Mouse (Mus musculus) gastrocnemius, postnatal 25 days (tissue): ENCODE results near the gene Lima1. TPM values are rescaled to one million over a fixed set of nuclear protein-coding genes. Genes with fewer than 3 reads are reported as not detected.
"Not testable (repeated sequence)": the region's sequence is repeated elsewhere in the genome, so short reads cannot be mapped to it uniquely, and the experiment has no call there.

Source experiments
- DNase-seq: peaks from one replicate; pipeline ENCODE4 v3.0.0; 2022
- long read RNA-seq, 2 experiments: library from polyadenylated mRNA; stranded (forward); transcript quantifications; one replicate each; pipeline ENCODE4 v2.0.0; 2021
- total RNA-seq, 2 experiments: library from RNA; stranded (reverse); gene quantifications; 1 replicate in 1 of 2; 2 replicates in 1 of 2; pipeline ENCODE4 v1.2.3; 2021

The Lima1 gene
- total RNA-seq = 10 to 100 TPM; 10.9 to 12.0 TPM
- long read RNA-seq, experiment 1, full-length matches to known transcripts = 1 of 2 reads
- long read RNA-seq, experiment 1, partial matches to known transcripts = 0 of 2 reads
- long read RNA-seq, experiment 1, other reads (novel, unspliced or antisense) = 1 of 2 reads
- long read RNA-seq, experiment 2, full-length matches to known transcripts = 6 of 12 reads
- long read RNA-seq, experiment 2, partial matches to known transcripts = 3 of 12 reads
- long read RNA-seq, experiment 2, other reads (novel, unspliced or antisense) = 3 of 12 reads

DNA sequence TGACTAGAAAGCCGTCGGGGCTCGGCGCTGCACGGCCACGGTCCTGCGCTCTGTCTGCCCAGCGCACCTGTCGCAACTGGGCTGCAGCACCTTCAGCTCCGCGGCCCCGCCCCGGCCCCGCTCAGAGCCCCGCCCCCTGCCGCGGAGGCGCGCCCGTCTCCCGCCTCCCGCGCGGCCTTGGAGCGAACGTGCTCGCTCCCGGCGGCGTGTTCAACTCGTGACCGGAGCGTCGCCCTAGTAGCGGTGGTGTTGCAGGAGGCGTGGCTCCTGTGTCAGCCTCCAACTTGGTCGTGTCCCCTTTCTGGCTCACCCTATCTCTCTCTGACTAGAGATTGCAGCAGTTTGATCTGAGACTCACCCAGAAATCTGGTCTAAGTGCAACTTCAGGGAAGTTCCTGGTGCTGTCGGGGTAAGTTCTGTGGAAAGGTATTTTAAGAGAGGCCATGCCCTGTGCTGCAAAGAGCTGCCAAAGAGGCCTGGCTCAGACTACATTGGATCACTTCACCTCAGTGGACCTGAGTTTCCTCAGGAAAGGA is at the start of gene Lima1:
Gene Lima1, minus strand, starts transcription at position 123 of the 536 bp plus-strand sequence.
- peak; percentile 87 for DNase-seq

DNA sequence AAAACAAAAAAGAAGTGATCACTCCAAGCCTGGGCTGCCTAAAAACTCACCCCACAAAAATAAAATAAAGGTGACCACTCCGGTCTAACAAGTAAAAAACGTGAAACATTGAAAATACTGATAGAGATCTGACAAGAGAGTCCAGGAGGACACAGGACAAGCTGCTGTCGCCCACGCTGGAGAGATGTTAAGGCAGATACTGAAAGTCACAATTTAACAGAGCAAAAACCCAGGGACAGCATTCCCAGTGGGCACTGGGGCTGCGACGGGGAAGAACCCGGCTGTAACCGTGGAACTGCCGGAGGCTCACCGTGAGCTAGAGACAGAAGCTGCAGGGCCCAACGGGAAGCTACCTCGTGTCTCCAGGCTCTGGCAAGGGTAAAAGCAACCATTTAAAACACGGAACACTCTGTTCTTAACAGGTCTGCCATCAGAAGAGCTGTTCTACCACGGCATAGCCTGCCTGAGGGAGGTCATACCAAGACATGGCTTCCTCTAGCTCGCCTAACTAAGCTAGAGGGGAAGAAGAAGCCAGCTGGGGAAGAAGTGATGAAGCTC is 44.4 kb upstream of the Lima1 start:
- no peak for DNase-seq

DNA sequence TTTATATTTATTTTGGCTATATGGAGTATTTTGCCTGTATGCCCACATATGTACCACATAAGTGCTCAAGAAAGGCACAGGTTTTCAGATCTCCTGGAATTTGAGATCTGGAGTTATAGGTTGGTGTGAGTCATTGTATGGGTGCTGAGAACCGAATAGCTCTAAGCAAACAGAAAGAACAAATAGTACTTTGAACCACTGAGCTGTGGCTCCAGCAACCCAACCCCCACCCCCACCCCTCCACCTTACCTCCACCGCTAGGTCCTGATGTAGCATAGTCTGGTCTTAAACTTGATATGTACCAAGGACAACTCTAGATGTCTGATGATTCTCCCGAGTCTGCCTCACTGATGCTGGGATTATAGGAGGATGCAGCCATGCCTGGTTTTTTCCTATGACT is 42.0 kb upstream of the Lima1 start:
- DNase-seq = no peak

DNA sequence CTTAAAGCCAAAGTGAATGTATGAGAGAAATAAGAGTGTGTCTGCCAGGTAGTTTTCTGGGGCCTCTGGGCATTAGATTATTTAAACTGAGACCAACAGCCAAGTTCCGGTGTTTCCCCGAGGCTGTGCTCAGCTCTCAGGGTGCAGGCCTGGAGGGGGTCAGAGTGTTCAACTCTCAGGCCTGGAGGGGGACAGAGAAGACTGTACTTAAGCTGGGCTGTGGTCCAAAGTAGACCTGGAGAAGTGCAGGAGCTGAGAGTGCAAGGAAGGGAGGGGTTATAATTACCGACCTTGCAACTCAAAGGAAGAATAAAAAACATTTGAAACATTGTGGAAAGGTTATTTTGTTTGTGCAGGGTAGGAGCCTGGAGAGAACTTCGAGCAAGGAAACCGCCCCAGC is 39.4 kb upstream of the Lima1 start:
- DNase-seq = no peak

DNA sequence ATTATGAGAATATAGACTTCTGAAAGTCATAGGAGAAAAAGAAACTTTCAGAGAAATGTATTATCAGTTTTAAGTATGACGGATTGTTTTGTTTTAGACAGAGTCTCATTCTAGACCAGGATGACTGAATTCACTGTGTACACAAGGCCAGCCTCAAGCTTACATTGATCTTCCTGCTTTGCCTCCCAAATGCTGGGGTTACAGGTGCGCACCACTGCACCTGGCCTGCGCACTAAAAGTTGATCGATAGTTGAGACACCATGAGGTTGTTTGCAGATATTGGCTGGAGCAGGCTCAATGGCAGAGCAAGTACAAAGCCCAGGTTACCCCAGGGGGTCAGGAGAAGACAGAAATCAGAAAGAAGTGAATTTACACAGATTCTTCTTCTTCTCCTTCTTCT is 36.5 kb upstream of the Lima1 start:
- no peak for DNase-seq

DNA sequence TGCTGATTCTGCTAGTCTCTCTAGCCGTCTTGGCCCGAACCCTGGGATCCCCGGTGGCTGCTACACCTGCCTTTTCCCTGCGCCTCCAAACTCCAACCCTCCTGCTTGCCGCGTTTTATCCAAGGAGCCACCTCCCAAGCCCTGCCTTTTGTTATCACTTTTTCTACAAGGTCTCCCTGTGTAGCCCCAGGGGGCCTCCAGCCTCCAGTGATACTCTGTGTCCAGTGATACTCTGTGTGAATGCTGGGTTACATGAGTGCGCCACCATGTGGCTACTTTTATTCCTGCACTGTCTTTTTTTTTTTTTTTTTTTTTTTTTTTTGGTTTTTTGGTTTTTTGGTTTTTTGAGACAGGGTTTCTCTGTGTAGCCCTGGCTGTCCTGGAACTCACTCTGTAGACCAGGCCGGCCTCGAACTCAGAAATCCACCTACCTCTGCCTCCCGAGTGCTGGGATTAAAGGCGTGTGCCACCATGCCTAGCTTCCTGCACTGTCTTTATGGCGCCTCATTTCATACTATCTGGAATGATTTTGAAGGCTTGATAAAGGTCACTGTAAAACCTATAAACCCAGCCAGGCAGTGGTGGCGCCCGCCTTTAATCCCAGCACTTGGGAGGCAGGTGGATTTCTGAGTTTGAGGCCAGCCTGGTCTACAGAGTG is 34.2 kb upstream of the Lima1 start:
- not testable (repeated sequence) for DNase-seq

DNA sequence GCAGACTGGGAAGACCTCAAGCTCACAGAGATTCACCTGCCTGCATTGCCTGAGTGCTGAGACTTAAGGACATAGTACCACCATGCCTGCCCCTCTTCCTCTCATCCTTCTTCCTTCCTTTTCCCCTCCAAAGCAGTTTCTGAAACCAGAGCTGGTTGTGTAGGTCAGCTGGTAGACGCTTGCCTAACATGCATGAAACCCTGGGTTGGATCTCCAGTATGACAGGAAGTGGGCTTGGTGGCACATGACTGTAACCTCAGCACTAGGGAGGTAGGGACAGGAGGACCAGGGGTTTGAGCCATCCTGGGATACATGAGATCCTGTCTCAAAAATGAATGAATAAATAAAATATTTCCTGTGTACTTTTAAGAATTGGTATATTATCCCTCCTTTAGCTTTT is 32.3 kb upstream of the Lima1 start:
- no peak for DNase-seq

DNA sequence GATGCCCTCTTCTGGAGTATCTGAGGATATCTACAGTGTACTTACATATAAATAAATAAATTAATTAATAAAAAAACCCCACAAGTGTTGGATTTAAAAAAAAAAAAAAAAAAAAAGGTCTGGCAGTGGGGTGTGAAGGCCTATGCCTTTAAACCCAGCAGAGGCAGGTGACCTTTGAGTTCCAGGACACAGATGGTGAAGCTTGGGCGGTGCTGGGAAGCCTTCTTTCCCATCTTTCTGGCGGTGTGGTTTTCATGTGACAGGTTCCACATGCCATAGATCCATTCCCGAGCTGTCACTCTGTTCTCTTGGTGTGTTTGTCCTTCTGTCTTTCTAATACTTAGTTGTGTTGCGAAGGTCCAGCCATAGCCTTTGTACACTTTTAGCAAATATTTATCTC is 31.8 kb upstream of the Lima1 start:
- DNase-seq = no peak

DNA sequence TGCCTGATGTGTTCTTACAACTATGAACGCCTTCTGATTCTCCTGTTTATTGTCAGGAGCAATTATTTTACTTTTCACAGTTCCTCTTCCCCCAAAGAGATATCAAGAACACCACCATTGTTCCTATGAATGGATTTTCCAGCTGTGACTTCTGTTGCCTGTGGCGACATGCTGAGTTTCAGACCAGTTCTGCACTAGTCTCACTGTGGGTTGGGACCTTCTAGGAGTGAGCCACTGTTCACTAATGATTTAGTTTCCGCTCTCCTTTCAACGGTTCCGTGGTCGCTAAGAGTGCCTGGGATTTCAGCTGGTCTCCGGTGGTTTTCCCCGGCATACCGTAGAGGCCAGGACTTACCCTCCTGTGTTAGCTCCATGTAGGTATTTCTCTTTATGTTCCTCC is 29.6 kb upstream of the Lima1 start:
- no peak for DNase-seq

DNA sequence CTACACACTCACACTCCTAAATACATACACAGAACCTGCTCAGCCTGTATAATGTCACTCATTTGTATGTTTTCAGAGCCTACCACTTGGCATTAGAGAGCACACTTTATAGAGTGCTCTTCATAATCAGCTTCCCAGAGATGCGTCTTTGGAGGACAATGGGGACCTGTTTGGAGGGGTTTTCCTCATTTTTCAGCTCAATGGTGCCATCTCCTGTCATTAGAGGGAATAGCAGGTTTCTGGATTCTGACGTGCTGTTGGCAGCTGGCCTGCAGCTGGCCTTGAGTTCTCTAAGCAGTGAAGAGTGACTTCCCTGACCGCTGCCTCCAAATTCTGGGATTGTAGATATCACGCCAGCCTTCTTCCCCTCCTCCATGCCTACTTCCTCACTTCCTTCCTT is 29.1 kb upstream of the Lima1 start:
- DNase-seq = peak; percentile 67

DNA sequence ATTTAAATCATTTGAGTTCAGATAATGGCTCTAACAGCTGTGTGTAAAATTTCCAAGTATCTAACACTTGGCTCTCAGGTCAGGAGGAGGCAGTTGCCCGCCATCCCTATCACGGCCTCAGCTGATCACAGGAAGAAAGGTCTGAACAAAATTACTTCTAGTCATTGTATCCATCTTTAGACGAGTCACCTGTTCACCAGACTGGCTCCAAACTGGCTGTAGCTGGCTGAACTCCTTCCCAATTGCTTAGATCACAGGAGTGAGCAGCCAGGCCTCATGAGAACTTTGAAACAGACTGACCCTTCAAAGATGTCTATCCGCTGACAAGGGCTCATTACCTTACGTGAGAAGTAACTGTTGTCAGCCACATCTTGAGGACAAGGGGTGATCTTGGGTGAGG is 28.0 kb upstream of the Lima1 start:
- DNase-seq = no peak

DNA sequence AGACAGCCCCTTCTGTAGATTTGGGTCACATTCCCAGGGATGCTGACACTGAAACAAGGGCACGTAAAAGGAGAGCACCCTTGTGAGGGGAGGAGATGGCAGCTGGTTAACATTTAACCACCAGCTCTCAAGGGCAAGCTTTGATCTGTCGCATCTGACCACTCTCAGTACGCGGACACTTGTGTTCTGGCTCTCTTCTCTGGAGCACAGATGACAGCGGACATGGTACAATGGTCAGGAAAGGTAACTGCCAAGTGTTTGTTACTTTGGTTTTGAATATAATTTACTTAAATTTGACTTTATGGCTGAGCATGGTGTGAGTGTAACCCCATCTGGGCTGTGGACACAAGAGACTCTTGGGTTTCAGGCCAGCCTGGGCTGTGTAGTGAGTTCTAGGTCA is 27.5 kb upstream of the Lima1 start:
- no peak for DNase-seq

DNA sequence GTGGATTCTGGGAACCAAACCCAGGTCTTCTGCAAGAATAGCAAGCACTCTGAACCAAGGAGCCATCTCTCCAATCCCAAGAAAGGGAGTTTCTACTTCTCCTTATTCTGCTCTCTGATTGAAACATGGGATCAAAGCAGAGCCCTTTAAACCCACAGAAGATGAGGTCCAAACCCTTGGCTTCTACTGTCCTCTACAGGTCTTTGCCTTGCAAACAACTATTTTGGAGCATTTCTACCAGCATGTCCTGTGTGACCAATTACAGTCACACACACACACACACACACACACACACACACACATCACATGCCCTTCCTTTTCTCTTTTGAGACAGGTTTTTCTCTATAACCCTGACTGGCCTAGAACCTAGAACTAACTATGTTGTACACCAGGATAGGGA is 21.4 kb upstream of the Lima1 start:
- no peak for DNase-seq

DNA sequence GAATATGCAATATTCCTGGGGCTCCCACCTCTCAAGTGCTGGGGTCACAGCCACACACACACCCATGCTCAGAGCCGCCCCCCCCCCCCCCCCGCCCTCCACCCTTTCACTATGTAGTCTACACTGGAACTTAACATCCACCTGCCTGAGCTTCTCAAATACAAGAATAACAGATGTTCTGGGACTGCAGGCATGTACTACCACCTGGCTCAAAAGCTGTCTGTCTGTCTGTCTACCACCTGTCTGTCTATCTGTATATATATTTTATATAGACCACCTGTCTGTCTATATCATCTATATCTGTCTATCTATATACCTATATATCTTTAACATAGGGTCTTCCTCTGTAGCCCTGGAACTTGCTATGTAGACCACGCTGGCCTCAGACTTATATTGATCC is 16.1 kb upstream of the Lima1 start:
- no peak for DNase-seq

DNA sequence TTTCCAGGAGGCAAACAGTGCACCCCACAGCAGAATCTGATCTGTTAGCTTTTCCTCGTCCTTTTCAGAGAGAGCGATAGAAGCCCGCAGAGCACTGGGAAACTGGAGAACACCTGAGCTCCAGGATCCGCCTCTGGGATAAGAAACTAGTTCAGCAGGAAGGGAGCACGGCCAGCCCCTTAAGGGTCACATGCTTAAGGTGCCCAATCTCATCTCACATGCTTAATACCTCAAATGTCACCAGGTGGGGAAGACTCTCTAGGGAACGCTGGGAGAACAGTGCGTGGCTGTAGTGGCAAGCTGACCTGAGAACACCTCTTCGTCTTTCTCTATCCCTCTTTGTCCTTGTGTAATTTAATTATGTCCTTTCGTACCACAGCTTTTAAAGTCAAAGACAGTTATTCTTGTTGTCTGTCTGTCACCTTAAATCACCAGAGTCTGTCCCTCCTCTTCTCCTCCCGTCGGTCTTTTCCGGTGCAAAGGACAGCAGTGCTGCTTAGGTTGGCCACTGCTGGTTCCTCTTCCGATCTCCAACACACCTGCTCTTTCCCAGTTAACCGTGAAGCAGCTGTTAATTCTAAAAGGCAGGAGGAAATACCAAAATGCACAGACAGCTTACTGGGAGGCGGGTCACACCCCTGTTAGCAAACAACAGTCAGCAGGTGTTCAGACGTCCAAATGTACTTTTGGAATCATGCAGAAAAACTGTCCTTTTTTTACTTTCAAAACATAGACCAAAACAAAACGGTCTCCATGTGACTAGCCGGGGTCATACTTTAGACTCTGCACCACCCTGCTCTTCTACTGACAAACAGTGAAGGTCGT is 15.4 kb upstream of the Lima1 start:
- DNase-seq = no peak

DNA sequence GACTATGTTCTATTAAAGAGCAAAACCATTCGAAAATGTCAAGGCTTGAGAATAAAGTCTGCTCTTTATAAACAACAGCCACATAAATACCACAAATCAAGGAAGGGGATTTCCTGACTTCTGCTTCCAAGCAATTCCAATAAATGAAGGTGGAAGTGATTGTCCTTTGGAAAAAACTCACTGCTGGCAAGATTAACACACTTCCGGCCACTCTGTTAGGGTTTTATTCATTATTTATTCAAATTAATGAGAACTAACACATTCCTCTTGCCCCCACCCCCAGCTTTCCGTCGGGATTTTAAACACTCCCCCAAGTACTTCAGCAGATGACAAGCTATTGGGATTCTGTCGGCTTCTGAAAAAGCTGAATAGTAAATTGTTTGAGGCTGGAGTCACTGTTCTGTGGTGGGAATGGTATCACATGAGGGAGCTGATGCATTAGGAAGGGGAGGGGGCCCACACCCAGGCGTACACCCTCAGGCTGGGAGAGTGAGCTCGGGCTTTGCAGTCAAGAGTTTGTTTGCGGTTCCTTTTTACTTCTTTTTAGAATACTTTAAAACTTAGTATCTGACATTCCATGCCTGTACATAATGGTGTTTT is 14.1 kb upstream of the Lima1 start:
- no peak for DNase-seq

DNA sequence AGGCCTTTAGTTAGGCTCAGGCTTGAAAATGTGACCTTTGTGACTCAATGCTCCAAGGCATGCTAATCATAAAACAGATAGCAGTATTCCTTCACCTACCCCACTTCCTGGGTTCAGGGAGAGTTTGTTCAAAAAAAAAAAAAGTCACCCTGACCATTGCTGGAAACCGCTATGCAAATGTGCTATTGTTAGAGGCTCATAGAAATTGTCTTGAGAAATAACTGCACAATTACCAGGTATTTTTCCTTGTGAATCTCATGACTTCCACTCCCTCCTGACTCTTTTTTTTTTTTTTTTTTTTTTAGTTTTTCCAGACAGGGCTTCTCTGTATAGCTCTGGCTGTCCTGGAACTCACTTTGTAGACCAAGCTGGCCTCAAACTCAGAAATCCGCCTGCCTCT is 11.9 kb upstream of the Lima1 start:
- not testable (repeated sequence) for DNase-seq

DNA sequence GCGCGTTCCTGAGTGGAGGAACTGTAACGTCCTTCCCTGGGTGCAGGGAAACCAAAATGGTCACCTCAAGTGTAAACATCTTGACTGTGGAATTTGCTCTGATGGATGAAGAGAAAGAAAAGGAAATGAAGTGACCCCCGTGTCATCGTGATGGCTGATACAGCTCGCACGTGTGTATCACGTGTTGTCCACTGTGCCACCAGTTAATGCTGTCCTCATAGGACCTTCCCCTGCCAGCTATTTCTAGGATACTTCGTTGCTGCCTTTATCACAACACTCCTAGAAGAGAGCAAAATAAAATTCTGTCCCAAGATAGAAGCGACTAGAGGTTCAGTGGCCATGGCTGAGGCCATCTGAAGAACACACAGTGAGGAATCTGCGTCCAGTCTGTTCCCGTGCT is 8.8 kb upstream of the Lima1 start:
- no peak for DNase-seq

DNA sequence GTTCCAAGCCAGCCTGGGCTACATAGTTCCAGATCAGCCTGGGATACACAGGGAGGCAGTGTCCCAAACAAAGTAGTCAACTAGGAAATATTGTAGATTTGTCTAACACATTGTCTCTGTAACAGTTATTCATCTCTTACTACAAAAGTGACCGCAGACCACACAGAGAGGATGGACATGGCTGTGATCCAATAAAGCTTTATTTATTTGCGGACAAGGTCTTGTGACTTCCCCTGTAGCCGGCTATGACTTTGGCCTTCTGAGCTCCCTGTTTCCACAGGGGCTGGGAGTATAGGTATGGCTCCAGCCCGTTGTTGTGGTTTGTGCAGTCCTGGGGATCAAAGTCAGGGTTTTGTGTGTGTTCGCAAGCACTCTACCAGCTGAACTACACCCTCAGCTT is 3.3 kb upstream of the Lima1 start:
- DNase-seq = no peak

DNA sequence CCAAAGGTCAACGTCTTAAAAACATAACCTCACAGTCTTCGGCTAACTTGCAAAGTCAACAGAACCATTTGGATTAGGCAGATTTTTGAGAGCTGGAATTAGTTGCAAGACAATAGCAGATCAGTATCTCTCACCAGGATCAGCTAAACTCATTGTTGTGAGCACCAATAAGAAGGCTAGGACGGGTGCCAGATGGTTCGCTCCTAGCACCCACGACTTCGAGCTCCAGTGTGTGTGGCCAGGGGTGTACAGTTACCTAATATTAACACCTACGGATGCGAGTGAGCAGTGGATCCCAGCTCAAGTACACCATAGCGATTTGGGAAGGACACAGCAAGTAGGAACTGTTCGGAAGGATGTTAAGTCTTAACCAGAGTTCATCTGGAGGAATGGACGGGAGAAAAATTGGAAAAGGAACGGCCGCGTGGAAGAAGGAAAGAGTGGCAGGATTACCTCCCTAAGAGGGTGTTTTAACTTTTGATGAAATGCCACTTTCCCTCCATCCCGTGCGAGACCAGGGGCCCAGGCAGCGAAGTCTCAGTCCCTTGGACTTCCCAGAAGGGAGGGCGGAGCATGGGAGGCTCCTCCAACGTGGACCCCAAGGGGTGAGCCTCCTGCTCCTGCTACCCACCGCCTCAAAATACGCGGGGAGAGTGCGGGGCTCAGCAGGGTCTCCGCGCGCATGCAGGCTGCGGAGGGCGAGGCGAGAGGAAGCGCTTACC is 483 bp downstream of the Lima1 start:
- DNase-seq = no peak

DNA sequence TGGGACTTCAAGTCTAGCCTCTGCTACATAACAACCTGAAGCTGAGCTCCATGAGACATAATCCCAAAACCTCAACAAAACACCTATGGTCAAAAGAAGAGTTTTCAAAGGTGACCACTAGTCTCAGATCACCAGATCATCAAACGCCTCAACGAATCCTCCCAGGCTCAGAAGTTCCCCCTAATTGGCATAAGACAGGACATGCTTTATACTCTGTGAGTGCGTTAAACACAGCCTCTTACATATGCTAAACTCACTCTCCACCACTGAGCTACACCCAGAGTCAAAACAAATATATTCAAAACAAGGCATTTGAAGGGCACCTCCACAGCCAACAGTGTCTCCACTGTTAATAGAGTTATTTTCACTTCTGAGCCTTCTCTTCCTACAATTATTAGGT is 2.7 kb downstream of the Lima1 start:
- no peak for DNase-seq

DNA sequence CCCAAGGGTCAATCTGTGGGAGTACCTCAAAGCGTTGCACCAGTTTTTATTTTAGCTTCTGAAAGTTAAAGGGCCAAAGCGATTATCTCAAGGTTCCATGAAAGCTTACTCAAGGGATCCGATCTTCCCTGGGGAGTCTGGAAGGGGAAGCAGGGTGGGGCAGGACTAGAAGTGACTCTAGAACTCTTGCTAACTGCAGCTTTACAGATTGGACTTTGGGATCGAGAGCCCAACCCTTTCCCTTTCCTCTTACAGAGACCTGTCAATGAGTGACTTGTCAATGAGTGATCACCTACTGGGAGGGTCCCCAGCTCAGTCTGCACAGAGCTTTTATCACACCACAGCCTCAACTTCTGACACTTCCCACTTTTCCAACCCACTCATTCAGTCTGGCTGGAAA is 7.6 kb downstream of the Lima1 start:
- DNase-seq = no peak
